Mouse (Mus musculus) MEL (cell line): ENCODE measurements at regions not wholly inside any gene's neighbourhood (a gene's known extent, or its start where the extent isn't known, plus 50 kb on each side); places are given as distances from the start of the nearest gene placed in this dataset.

Experiments
- DNase-seq: peaks from one replicate; pipeline ENCODE4 v3.0.0; 2011; ENCODE audit warnings: low read depth, low spot score
- H3K27ac ChIP-seq: 2 replicates; pipeline ENCODE4 v1.5.1; 2012; ENCODE audit warnings: low read depth, mild to moderate bottlenecking, control low read depth, low read length, moderate library complexity; ENCODE audit not compliant: control insufficient read depth
- H3K27me3 ChIP-seq, 2 experiments: fragments of 150-350 bp in 1 of 2; sonication (generic) in 1 of 2; 2 replicates each; pipeline ENCODE4 v1.6.1; 2012; ENCODE audit warnings: low read length in 2 of 2, mild to moderate bottlenecking in 2 of 2, improper control_type of control experiment in 1 of 2, moderate library complexity in 1 of 2; ENCODE audit not compliant: insufficient read depth in 2 of 2, control insufficient read depth in 1 of 2
- H3K36me3 ChIP-seq, 2 experiments: 2 replicates each; pipeline ENCODE4 v1.6.1; 2012 to 2014; ENCODE audit warnings: low read length in 2 of 2, improper control_type of control experiment in 1 of 2, inconsistent platforms in 1 of 2, mild to moderate bottlenecking in 1 of 2; ENCODE audit not compliant: insufficient read depth in 2 of 2, control insufficient read depth in 1 of 2
- H3K4me1 ChIP-seq, 2 experiments: fragments of 150-350 bp in 1 of 2; sonication (generic) in 1 of 2; 2 replicates each; pipeline ENCODE4 v1.6.1; 2012; ENCODE audit warnings: low read length in 2 of 2, improper control_type of control experiment in 1 of 2, mild to moderate bottlenecking in 1 of 2; ENCODE audit not compliant: insufficient read depth in 2 of 2, control insufficient read depth in 1 of 2
- H3K4me3 ChIP-seq, 2 experiments: fragments of 150-350 bp in 1 of 2; sonication (generic) in 1 of 2; 2 replicates each; pipeline ENCODE4 v1.5.1; 2012; ENCODE audit warnings: low read depth in 2 of 2, low read length in 2 of 2, mild to moderate bottlenecking in 2 of 2, moderate library complexity in 2 of 2, control low read depth in 1 of 2, improper control_type of control experiment in 1 of 2; ENCODE audit not compliant: control insufficient read depth in 1 of 2, insufficient read depth in 1 of 2
- H3K79me2 ChIP-seq: 2 replicates; pipeline ENCODE4 v1.6.1; 2012; ENCODE audit warnings: mild to moderate bottlenecking, low read length, moderate library complexity; ENCODE audit not compliant: control insufficient read depth, poor library complexity, insufficient read depth
- H3K9ac ChIP-seq: 2 replicates; pipeline ENCODE4 v1.6.1; 2012; ENCODE audit warnings: low read depth, mild to moderate bottlenecking, control low read depth, low read length, moderate library complexity; ENCODE audit not compliant: control insufficient read depth, poor library complexity, severe bottlenecking
- H3K9me3 ChIP-seq: fragments of 150-350 bp; sonication (generic); replicated peaks from 2 replicates; pipeline ENCODE4 v1.6.1; 2012; ENCODE audit warnings: mild to moderate bottlenecking, low read length, improper control_type of control experiment, moderate library complexity; ENCODE audit not compliant: insufficient read depth
- CHD2 ChIP-seq: IDR thresholded peaks from 2 replicates; pipeline ENCODE4 v1.6.1; 2011; ENCODE audit warnings: low read length, improper control_type of control experiment
- CTCF ChIP-seq, 3 experiments: IDR thresholded peaks in 2 of 3; conservative IDR thresholded peaks in 1 of 3; 2 replicates each; pipeline ENCODE4 v1.5.1; 2011 to 2012; ENCODE audit warnings: low read length in 3 of 3, low read depth in 2 of 3, mild to moderate bottlenecking in 2 of 3, improper control_type of control experiment in 1 of 3, inconsistent platforms in 1 of 3, mixed read lengths in 1 of 3, moderate library complexity in 1 of 3; ENCODE audit not compliant: control insufficient read depth in 1 of 3, insufficient read depth in 1 of 3, poor library complexity in 1 of 3, severe bottlenecking in 1 of 3
- E2F4 ChIP-seq: IDR thresholded peaks from 2 replicates; pipeline ENCODE4 v1.6.1; 2011; ENCODE audit warnings: low read depth, low read length, improper control_type of control experiment, borderline replicate concordance
- ELF1 ChIP-seq: IDR thresholded peaks from 2 replicates; pipeline ENCODE4 v1.6.1; 2014; ENCODE audit warnings: low read depth, mild to moderate bottlenecking, inconsistent platforms, low read length, improper control_type of control experiment, moderate library complexity
- EP300 ChIP-seq, 2 experiments: IDR thresholded peaks; 2 replicates each; pipeline ENCODE4 v1.6.1; 2011; ENCODE audit warnings: improper control_type of control experiment in 2 of 2, low read length in 2 of 2, low read depth in 1 of 2, mild to moderate bottlenecking in 1 of 2
- GATA1 ChIP-seq: IDR thresholded peaks from 2 replicates; pipeline ENCODE4 v1.6.1; 2011; ENCODE audit warnings: low read depth, low read length, improper control_type of control experiment
- KAT2A ChIP-seq: conservative IDR thresholded peaks from 2 replicates; pipeline ENCODE4 v1.6.1; 2012; ENCODE audit warnings: low read depth, low read length, improper control_type of control experiment, inconsistent platforms
- MAFK ChIP-seq: IDR thresholded peaks from 2 replicates; pipeline ENCODE4 v1.6.1; 2011; ENCODE audit warnings: low read depth, mild to moderate bottlenecking, low read length, improper control_type of control experiment, borderline replicate concordance
- MAX ChIP-seq: IDR thresholded peaks from 2 replicates; pipeline ENCODE4 v1.6.1; 2011; ENCODE audit warnings: low read length, improper control_type of control experiment
- MAZ ChIP-seq: IDR thresholded peaks from 2 replicates; pipeline ENCODE4 v1.6.1; 2012; ENCODE audit warnings: low read depth, mild to moderate bottlenecking, inconsistent platforms, low read length, improper control_type of control experiment
- MEF2A ChIP-seq: IDR thresholded peaks from 2 replicates; pipeline ENCODE4 v1.6.1; 2014; ENCODE audit warnings: low read depth, mild to moderate bottlenecking, inconsistent platforms, low read length, improper control_type of control experiment; ENCODE audit not compliant: poor library complexity, insufficient replicate concordance, severe bottlenecking; ENCODE audit errors: extremely low read depth
- MXI1 ChIP-seq: IDR thresholded peaks from 2 replicates; pipeline ENCODE4 v1.6.1; 2011; ENCODE audit warnings: mild to moderate bottlenecking, low read depth, low read length, improper control_type of control experiment
- MYC ChIP-seq: IDR thresholded peaks from 2 replicates; pipeline ENCODE4 v1.6.1; 2011; ENCODE audit warnings: low read depth, mild to moderate bottlenecking, low read length, improper control_type of control experiment, moderate library complexity
- NRF1 ChIP-seq: IDR thresholded peaks from 2 replicates; pipeline ENCODE4 v1.6.1; 2014; ENCODE audit warnings: low read depth, mild to moderate bottlenecking, inconsistent platforms, low read length, improper control_type of control experiment, moderate library complexity; ENCODE audit not compliant: poor library complexity, insufficient read depth, severe bottlenecking
- POLR2A ChIP-seq, 2 experiments: IDR thresholded peaks; 2 replicates each; pipeline ENCODE4 v1.6.1; 2011 to 2012; ENCODE audit warnings: low read length in 2 of 2, mild to moderate bottlenecking in 2 of 2, control low read depth in 1 of 2, improper control_type of control experiment in 1 of 2, low read depth in 1 of 2, moderate library complexity in 1 of 2; ENCODE audit not compliant: control insufficient read depth in 1 of 2, insufficient read depth in 1 of 2, poor library complexity in 1 of 2
- POLR2AphosphoS5 ChIP-seq: IDR thresholded peaks from 2 replicates; pipeline ENCODE4 v1.6.1; 2012; ENCODE audit warnings: low read depth, borderline replicate concordance, mild to moderate bottlenecking, inconsistent platforms, low read length, moderate library complexity, mixed read lengths
- RAD21 ChIP-seq: IDR thresholded peaks from 2 replicates; pipeline ENCODE4 v1.6.1; 2011; ENCODE audit warnings: mild to moderate bottlenecking, low read depth, low read length, improper control_type of control experiment
- RCOR1 ChIP-seq: IDR thresholded peaks from 2 replicates; pipeline ENCODE4 v1.6.1; 2012; ENCODE audit warnings: low read depth, mild to moderate bottlenecking, inconsistent platforms, low read length, improper control_type of control experiment
- SIN3A ChIP-seq: IDR thresholded peaks from 2 replicates; pipeline ENCODE4 v1.6.1; 2012; ENCODE audit warnings: low read length, improper control_type of control experiment, inconsistent platforms
- TAL1 ChIP-seq: IDR thresholded peaks from 2 replicates; pipeline ENCODE4 v1.6.1; 2012; ENCODE audit warnings: mild to moderate bottlenecking, inconsistent platforms, low read length, moderate library complexity, mixed read lengths
- TCF12 ChIP-seq: IDR thresholded peaks from 2 replicates; pipeline ENCODE4 v1.6.1; 2014; ENCODE audit warnings: low read depth, mild to moderate bottlenecking, inconsistent platforms, low read length, improper control_type of control experiment, moderate library complexity
- USF1 ChIP-seq: IDR thresholded peaks from 2 replicates; pipeline ENCODE4 v1.6.1; 2014; ENCODE audit warnings: low read depth, mild to moderate bottlenecking, inconsistent platforms, low read length, improper control_type of control experiment, moderate library complexity
- ZC3H11A ChIP-seq: IDR thresholded peaks from 2 replicates; pipeline ENCODE4 v1.6.1; 2012; ENCODE audit warnings: low read depth, mild to moderate bottlenecking, inconsistent platforms, low read length, improper control_type of control experiment
- ZKSCAN1 ChIP-seq: IDR thresholded peaks from 2 replicates; pipeline ENCODE4 v1.6.1; 2012; ENCODE audit warnings: low read depth, mild to moderate bottlenecking, inconsistent platforms, low read length, improper control_type of control experiment, moderate library complexity
- ZMIZ1 ChIP-seq: IDR thresholded peaks from 2 replicates; pipeline ENCODE4 v1.6.1; 2012; ENCODE audit warnings: low read depth, mild to moderate bottlenecking, inconsistent platforms, low read length, improper control_type of control experiment, moderate library complexity

DNA sequence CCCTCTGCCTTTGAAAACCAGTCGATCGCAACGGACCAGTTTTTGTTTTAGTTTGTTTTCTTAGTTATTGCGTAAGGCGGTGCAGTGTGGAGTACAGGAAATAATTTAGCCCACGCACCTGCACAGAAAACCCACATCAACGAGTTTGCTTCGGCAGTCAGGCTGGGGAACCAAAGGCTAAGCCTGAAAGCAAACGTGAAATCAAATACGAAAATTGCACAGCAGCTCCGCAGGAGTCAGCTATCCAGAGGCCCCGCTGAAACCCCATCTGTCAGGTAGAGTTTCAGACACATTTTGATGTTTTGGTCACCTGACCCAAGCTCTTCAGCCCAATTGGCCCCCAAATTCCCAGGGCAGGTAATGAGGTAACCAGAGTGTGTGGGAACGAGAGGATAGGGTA, 435.6 kb upstream of the Atp11b start:
- Histone ChIP-seq H3K4me3 (no peak overlapping the region), H3K36me3 (no peaks in the 10 kb centered on the region), H3K9me3 (no peaks in the 10 kb centered on the region), H3K79me2 (no peaks in the 10 kb centered on the region), H3K27me3 (no peaks in the 10 kb centered on the region), H3K27ac (no peak overlapping the region), H3K4me1 (no peaks in the 10 kb centered on the region), H3K9ac (no peak overlapping the region)
- no peak for TF ChIP-seq KAT2A
- TF ChIP-seq RCOR1, result no peak
- no peak for TF ChIP-seq POLR2A (IDR thresholded peaks at IDR 0.05; ENCODE audit: control insufficient read depth in 1 of 2, insufficient read depth in 1 of 2, low read depth in 1 of 2, low read length in 2 of 2, poor library complexity in 1 of 2)
- TF ChIP-seq MAZ, result no peak
- TF ChIP-seq SIN3A, result no peak
- no peak for TF ChIP-seq GATA1
- no peak for TF ChIP-seq EP300 (IDR thresholded peaks at IDR 0.05; ENCODE audit: low read depth in 1 of 2, low read length in 2 of 2)
- no peak for TF ChIP-seq MEF2A
- no peak for TF ChIP-seq ZC3H11A
- TF ChIP-seq TAL1, result no peak
- TF ChIP-seq ZKSCAN1, result no peak
- TF ChIP-seq CHD2, result no peak
- TF ChIP-seq MAFK, result no peak
- TF ChIP-seq NRF1, result no peak
- TF ChIP-seq ZMIZ1, result no peak
- no peak for TF ChIP-seq ELF1
- TF ChIP-seq E2F4, result no peak
- TF ChIP-seq MXI1, result no peak
- TF ChIP-seq USF1, result no peak
- no peak for DNase-seq

DNA sequence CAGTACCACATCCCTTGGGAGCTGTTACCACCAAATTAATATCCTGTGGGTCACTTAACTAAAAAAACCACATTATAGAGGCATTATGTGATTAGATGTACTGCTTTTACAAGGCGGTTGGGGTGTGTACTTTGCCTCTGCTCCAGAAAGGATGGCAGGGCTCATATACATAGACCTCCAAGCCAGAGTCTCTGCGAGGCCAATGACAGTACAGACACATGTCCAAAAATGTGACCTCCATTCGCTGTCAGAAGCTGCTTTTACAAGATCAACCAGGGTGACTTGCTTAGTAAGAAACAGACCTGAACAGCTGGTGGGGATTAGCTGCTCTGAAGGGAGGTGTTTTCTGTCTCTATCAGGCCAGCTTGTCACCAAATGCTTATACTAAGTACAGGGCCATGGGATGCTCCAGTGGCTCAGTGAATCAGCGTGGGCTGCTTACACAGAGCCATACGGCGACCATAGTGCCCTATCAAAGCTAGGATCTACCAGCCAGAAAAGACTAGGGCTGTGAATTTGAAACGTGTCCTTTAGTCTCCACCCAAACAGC, 433.0 kb upstream of the Atp11b start:
- H3K4me1 ChIP-seq, result no peaks in the 10 kb centered on the region
- H3K9ac ChIP-seq, result no peak overlapping the region
- no peak overlapping the region for H3K4me3 ChIP-seq
- no peaks in the 10 kb centered on the region for H3K36me3 ChIP-seq
- no peak overlapping the region for H3K27ac ChIP-seq
- no peaks in the 10 kb centered on the region for H3K27me3 ChIP-seq
- TF ChIP-seq CTCF (IDR thresholded peaks at IDR 0.05 in 2 of 3, conservative IDR thresholded peaks at IDR 0.05 in 1 of 3; ENCODE audit: control insufficient read depth in 1 of 3, insufficient read depth in 1 of 3, low read depth in 2 of 3, low read length in 3 of 3, poor library complexity in 1 of 3, severe bottlenecking in 1 of 3) (no peak), ZKSCAN1 (no peak), MAX (no peak), MEF2A (no peak), TCF12 (no peak), MAZ (no peak), ZC3H11A (no peak), POLR2AphosphoS5 (no peak), RAD21 (no peak), MYC (no peak), CHD2 (no peak)
- H3K9me3 ChIP-seq, result no peaks in the 10 kb centered on the region
- DNase-seq, result no peak
- no peaks in the 10 kb centered on the region for H3K79me2 ChIP-seq
